Mouse (Mus musculus): Measurements from ENCODE around the gene Naglu. TPM values are rescaled to one million over a fixed set of nuclear protein-coding genes. Genes with fewer than 3 reads are reported as not detected.

The Naglu gene
- polyA plus RNA-seq, 2 experiments = 10.3 to 12.8 TPM

DNA sequence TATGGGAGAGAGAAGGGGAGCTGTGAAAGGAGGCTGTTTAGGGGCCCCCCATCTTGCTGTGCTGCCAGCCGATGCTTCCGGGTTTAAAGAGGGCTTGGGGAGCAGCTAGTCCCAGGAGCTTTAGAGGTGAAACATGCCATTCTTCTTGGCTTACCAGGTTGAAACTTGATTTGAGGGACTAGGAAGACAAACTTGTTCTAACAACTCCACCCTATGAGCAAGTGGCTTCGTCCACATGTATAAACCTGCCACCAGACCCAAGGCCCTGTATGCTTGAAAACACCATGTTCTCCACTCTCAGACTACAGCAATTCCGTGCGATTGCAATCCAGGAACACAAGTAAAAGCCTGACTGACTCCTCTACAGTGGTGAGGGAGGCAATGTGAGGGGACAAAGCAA is 33.2 kb downstream of the Naglu start:
- H3K9ac ChIP-seq (ENCODE audit: low read depth, low read length, severe bottlenecking) = no peak overlapping the region
- H3K4me3 ChIP-seq (replicated peaks; ENCODE audit: low read length) = no peak overlapping the region
- H3K36me3 ChIP-seq (ENCODE audit: control insufficient read depth, insufficient read depth, low read length) = peaks cover 73% of the 10 kb centered on the region
- H3K4me1 ChIP-seq (ENCODE audit: control insufficient read depth, insufficient read depth, low read length) = no peaks in the 10 kb centered on the region
- no peaks in the 10 kb centered on the region for H3K27me3 ChIP-seq (ENCODE audit: control insufficient read depth, insufficient read depth, low read length)
- no peaks in the 10 kb centered on the region for H3K9me3 ChIP-seq (ENCODE audit: control insufficient read depth, low read length)
- ATAC-seq (ENCODE audit: low FRiP score, low read depth) (no peak), DNase-seq (ENCODE audit: low spot score) (peak; percentile 20)
- no peak overlapping the region for H3K4me2 ChIP-seq (replicated peaks; ENCODE audit: low read depth, low read length, severe bottlenecking)
- no peak for TF ChIP-seq POLR2A (IDR thresholded peaks at IDR 0.05; ENCODE audit: borderline replicate concordance, extremely low read depth, insufficient read depth, insufficient read length)
- H3K27ac ChIP-seq (replicated peaks; ENCODE audit: low read depth, low read length) = no peak overlapping the region
- whole genome bisulfite sequencing = 74% methylated on average over 5 of the region's 5 CpGs

DNA sequence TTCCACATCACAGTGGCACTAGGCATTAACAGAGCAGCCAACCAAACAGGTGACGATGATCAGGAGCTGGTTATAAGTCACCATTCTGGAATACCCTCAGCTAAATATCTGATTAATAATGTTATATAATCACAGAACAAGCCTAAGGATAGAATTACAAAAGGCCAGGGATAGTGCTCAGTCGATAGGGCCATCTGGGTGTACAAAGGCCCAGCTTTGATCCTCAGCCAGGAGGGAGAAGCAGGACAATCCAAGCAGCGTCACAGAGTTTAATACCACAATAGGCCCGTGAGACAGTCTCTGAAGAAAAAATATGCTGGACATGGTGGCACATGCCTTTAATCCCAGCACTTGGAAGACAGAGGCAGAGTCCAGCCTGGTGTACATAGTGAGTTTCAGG is 39.5 kb downstream of the Naglu start:
- no peak overlapping the region for H3K27ac ChIP-seq (replicated peaks; ENCODE audit: low read depth, low read length)
- WGBS = 82% methylated on average over 4 of the region's 4 CpGs
- H3K9me3 ChIP-seq (ENCODE audit: control insufficient read depth, low read length) = no peaks in the 10 kb centered on the region
- no peaks in the 10 kb centered on the region for H3K27me3 ChIP-seq (ENCODE audit: control insufficient read depth, insufficient read depth, low read length)
- ATAC-seq (ENCODE audit: low FRiP score, low read depth) (no peak), DNase-seq (ENCODE audit: low spot score) (no peak)
- H3K36me3 ChIP-seq (ENCODE audit: control insufficient read depth, insufficient read depth, low read length) = peaks cover 17% of the 10 kb centered on the region
- H3K4me2 ChIP-seq (replicated peaks; ENCODE audit: low read depth, low read length, severe bottlenecking) = no peak overlapping the region
- no peak for TF ChIP-seq POLR2A (IDR thresholded peaks at IDR 0.05; ENCODE audit: borderline replicate concordance, extremely low read depth, insufficient read depth, insufficient read length)
- no peak overlapping the region for H3K9ac ChIP-seq (ENCODE audit: low read depth, low read length, severe bottlenecking)
- no peak overlapping the region for H3K4me3 ChIP-seq (replicated peaks; ENCODE audit: low read length)
- H3K4me1 ChIP-seq (ENCODE audit: control insufficient read depth, insufficient read depth, low read length) = no peaks in the 10 kb centered on the region

DNA sequence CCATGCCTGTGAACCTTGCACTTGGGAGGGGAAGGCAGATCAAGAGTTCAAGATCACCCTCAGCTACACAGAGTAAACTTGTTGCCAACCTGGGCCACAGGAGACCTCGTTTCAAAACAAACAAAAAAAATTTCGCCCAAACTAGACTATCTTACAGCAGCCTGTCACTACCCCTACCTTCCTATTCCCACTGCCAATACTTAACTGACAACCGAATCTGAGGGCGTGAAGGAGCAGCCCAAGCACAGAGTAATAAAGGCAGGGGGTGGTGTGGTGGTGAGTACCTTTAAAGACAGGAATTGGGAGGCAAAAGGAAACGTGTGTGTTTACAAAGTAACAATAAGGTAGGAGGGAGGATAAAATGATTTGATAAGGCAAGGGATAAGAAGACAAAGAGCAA is 40.9 kb downstream of the Naglu start:
- WGBS = 49% methylated on average over 5 of the region's 5 CpGs
- ATAC-seq (ENCODE audit: low FRiP score, low read depth) = no peak
- Histone ChIP-seq H3K4me1 (ENCODE audit: control insufficient read depth, insufficient read depth, low read length) (no peaks in the 10 kb centered on the region), H3K36me3 (ENCODE audit: control insufficient read depth, insufficient read depth, low read length) (peaks cover 7% of the 10 kb centered on the region), H3K4me2 (replicated peaks; ENCODE audit: low read depth, low read length, severe bottlenecking) (no peak overlapping the region), H3K27me3 (ENCODE audit: control insufficient read depth, insufficient read depth, low read length) (no peaks in the 10 kb centered on the region), H3K27ac (replicated peaks; ENCODE audit: low read depth, low read length) (no peak overlapping the region), H3K9me3 (ENCODE audit: control insufficient read depth, low read length) (no peaks in the 10 kb centered on the region), H3K9ac (ENCODE audit: low read depth, low read length, severe bottlenecking) (no peak overlapping the region), H3K4me3 (replicated peaks; ENCODE audit: low read length) (no peak overlapping the region)
- no peak for TF ChIP-seq POLR2A (IDR thresholded peaks at IDR 0.05; ENCODE audit: borderline replicate concordance, extremely low read depth, insufficient read depth, insufficient read length)
- no peak for DNase-seq (ENCODE audit: low spot score)

DNA sequence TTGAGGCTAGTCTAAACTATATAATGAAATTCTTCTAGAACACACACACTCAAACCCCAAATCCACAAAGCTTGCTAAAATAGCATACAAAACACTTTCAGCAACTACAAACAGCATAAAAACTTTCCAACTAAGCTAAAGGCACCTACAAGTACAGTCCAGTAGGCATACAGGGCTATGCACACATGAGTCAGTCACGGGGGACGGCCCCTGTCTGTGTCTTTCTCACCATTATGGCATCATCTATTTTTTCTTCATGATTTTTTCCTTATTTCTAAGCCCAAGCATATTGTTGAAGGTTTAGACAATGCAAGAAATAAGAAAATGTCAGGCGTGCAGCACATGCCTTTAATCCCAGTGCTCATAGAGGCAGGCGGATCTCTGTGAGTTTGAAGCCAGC is 41.4 kb downstream of the Naglu start:
- Histone ChIP-seq H3K4me1 (ENCODE audit: control insufficient read depth, insufficient read depth, low read length) (no peaks in the 10 kb centered on the region), H3K36me3 (ENCODE audit: control insufficient read depth, insufficient read depth, low read length) (peaks cover 3% of the 10 kb centered on the region; the same call in 1 of the 2 replicates), H3K4me3 (replicated peaks; ENCODE audit: low read length) (no peak overlapping the region), H3K4me2 (replicated peaks; ENCODE audit: low read depth, low read length, severe bottlenecking) (no peak overlapping the region), H3K9ac (ENCODE audit: low read depth, low read length, severe bottlenecking) (no peak overlapping the region), H3K9me3 (ENCODE audit: control insufficient read depth, low read length) (no peaks in the 10 kb centered on the region), H3K27me3 (ENCODE audit: control insufficient read depth, insufficient read depth, low read length) (no peaks in the 10 kb centered on the region), H3K27ac (replicated peaks; ENCODE audit: low read depth, low read length) (no peak overlapping the region)
- ATAC-seq (ENCODE audit: low FRiP score, low read depth) (no peak), DNase-seq (ENCODE audit: low spot score) (no peak)
- TF ChIP-seq POLR2A (IDR thresholded peaks at IDR 0.05; ENCODE audit: borderline replicate concordance, extremely low read depth, insufficient read depth, insufficient read length) = no peak
- 88% methylated on average over 4 of the region's 4 CpGs for WGBS

DNA sequence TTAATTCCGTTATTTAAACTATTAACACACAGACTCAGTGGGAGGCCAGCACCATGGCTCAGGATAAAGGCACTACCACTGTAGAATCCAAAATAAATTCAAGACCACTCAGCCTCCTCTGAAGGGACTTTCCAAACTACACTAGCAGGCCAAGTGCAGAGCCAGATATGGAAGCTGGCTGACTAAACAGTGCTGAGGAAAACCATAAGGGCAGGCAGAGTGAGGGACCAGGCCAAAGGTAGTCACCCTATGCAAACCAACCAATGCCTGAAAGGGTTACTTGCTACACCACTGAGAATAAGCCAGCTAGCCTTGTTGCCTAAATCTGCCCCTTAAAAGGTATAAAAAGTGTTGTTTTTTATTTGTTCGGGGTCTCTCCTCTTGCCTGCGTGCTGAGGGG is 42.4 kb downstream of the Naglu start:
- TF ChIP-seq POLR2A (IDR thresholded peaks at IDR 0.05; ENCODE audit: borderline replicate concordance, extremely low read depth, insufficient read depth, insufficient read length) = no peak
- Histone ChIP-seq H3K27ac (replicated peaks; ENCODE audit: low read depth, low read length) (no peak overlapping the region), H3K4me1 (ENCODE audit: control insufficient read depth, insufficient read depth, low read length) (no peaks in the 10 kb centered on the region), H3K9ac (ENCODE audit: low read depth, low read length, severe bottlenecking) (no peak overlapping the region), H3K36me3 (ENCODE audit: control insufficient read depth, insufficient read depth, low read length) (peaks cover 9% of the 10 kb centered on the region; the same call in 1 of the 2 replicates), H3K9me3 (ENCODE audit: control insufficient read depth, low read length) (no peaks in the 10 kb centered on the region), H3K27me3 (ENCODE audit: control insufficient read depth, insufficient read depth, low read length) (no peaks in the 10 kb centered on the region), H3K4me3 (replicated peaks; ENCODE audit: low read length) (no peak overlapping the region), H3K4me2 (replicated peaks; ENCODE audit: low read depth, low read length, severe bottlenecking) (no peak overlapping the region)
- no peak for ATAC-seq (ENCODE audit: low FRiP score, low read depth)
- no peak for DNase-seq (ENCODE audit: low spot score)
- WGBS = 85% methylated on average over 3 of the region's 3 CpGs

DNA sequence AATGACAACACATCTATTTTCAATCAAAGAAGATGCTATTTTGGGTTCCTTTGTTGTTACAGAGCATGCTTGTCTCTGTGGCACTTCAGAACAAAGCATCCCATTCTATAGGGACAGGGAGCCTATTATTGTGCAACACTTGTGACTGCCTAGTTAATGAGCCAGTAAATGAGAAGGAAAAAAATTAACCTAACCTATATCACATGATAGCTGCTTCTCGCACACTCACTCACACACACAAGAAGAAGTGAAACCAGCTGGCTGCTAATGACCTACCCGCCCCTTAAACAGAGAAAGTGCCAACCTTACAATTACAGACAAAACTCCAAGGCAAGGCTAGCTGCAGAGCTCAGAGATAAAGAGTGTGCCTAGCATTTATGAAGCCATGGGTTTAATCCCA is 45.8 kb downstream of the Naglu start:
- Histone ChIP-seq H3K9ac (ENCODE audit: low read depth, low read length, severe bottlenecking) (no peak overlapping the region), H3K9me3 (ENCODE audit: control insufficient read depth, low read length) (no peaks in the 10 kb centered on the region), H3K27ac (replicated peaks; ENCODE audit: low read depth, low read length) (no peak overlapping the region), H3K4me2 (replicated peaks; ENCODE audit: low read depth, low read length, severe bottlenecking) (no peak overlapping the region), H3K4me3 (replicated peaks; ENCODE audit: low read length) (no peak overlapping the region), H3K4me1 (ENCODE audit: control insufficient read depth, insufficient read depth, low read length) (peaks cover 12% of the 10 kb centered on the region), H3K36me3 (ENCODE audit: control insufficient read depth, insufficient read depth, low read length) (peaks cover 9% of the 10 kb centered on the region; the same call in 1 of the 2 replicates), H3K27me3 (ENCODE audit: control insufficient read depth, insufficient read depth, low read length) (no peaks in the 10 kb centered on the region)
- no peak for TF ChIP-seq POLR2A (IDR thresholded peaks at IDR 0.05; ENCODE audit: borderline replicate concordance, extremely low read depth, insufficient read depth, insufficient read length)
- ATAC-seq (ENCODE audit: low FRiP score, low read depth) (no peak), DNase-seq (ENCODE audit: low spot score) (no peak)
- WGBS = 78% methylated on average over 2 of the region's 2 CpGs

Data from limb, embryonic 14.5 days (tissue).